Mouse (Mus musculus) stomach, embryonic 15.5 days (tissue): ENCODE measurements at regions not wholly inside any gene's neighbourhood (a gene's known extent, or its start where the extent isn't known, plus 50 kb on each side); places are given as distances from the start of the nearest gene placed in this dataset.

ENCODE experiments used
- ATAC-seq: fragments of 200-750 bp; cut with Nextera tagmentation; 2 replicates; pipeline ENCODE4 v1.8.0; 2017; ENCODE audit warnings: low read depth, moderate number of reproducible peaks, moderate TSS enrichment; ENCODE audit not compliant: insufficient read depth, low FRiP score
- H3K27ac ChIP-seq: fragments of 300-500 bp; sonication (generic); 2 replicates; pipeline ENCODE4 v1.5.1; 2015; ENCODE audit warnings: mild to moderate bottlenecking, inconsistent platforms
- H3K27me3 ChIP-seq: fragments of 300-500 bp; sonication (generic); replicated peaks from 2 replicates; pipeline ENCODE4 v1.6.1; 2015; ENCODE audit warnings: inconsistent platforms
- H3K36me3 ChIP-seq: fragments of 300-500 bp; sonication (generic); 2 replicates; pipeline ENCODE4 v1.6.1; 2015; ENCODE audit warnings: inconsistent platforms
- H3K4me1 ChIP-seq: fragments of 300-500 bp; sonication (generic); 2 replicates; pipeline ENCODE4 v1.6.1; 2015; ENCODE audit warnings: inconsistent platforms
- H3K4me2 ChIP-seq: fragments of 300-500 bp; sonication (generic); 2 replicates; pipeline ENCODE4 v1.6.1; 2015; ENCODE audit warnings: mild to moderate bottlenecking, inconsistent platforms
- H3K4me3 ChIP-seq: fragments of 300-500 bp; sonication (generic); replicated peaks from 2 replicates; pipeline ENCODE4 v1.5.1; 2015; ENCODE audit warnings: inconsistent platforms
- H3K9ac ChIP-seq: fragments of 300-500 bp; sonication (generic); 2 replicates; pipeline ENCODE4 v1.6.1; 2015; ENCODE audit warnings: inconsistent platforms
- H3K9me3 ChIP-seq: fragments of 300-500 bp; sonication (generic); 2 replicates; pipeline ENCODE4 v1.6.1; 2016; ENCODE audit warnings: inconsistent platforms
- WGBS: fragments of 180-500 bp; shearing (Covaris S2); methylation state at CpG from one replicate; pipeline ENCODE4 v1.1.7; 2015; 5-methylcytosine and 5-hydroxymethylcytosine counted together

DNA sequence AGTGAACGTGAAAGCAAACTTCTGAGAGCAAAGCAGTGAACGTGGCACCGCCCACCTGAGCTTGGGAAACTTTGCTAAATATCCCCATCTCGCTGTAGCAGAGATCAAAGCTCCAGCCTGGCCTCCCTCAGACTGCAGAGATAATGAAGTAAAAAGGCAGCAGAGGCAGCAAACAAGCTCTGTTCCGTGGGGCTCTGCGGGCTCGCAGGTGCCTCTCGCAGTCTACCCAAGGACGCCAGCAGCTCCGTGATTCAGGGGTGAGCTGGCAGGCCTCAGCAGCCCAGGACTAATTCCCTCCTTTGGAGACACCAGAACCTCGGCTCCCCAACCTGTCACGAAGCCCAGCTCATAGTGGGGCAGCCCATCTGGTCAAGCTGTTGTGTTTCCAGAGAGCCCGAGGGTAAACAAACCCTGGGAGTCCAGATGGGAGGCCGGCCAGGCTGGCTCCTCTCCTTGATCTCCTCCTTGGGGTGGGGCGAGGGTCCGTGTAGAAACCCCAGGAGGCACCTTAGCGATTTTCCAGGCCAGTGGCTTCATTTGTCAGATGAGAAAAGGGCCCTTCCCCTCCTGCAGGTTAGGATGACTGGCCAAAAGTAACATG lies 182.7 kb downstream of the Wdr11 start:
- 14% methylated on average over 17 of the region's 17 CpGs for WGBS
- ATAC-seq: peak; percentile 15; the same call in 1 of the 2 replicates
- peak overlapping the region; percentile 14; the same call in 1 of the 2 replicates for H3K27ac ChIP-seq
- H3K4me2 ChIP-seq: peak overlapping the region; percentile 24
- peaks cover 16% of the 10 kb centered on the region for H3K4me1 ChIP-seq
- H3K27me3 ChIP-seq: no peaks in the 10 kb centered on the region
- H3K9ac ChIP-seq: no peak overlapping the region
- no peak overlapping the region for H3K4me3 ChIP-seq
- H3K9me3 ChIP-seq: no peaks in the 10 kb centered on the region
- no peaks in the 10 kb centered on the region for H3K36me3 ChIP-seq

DNA sequence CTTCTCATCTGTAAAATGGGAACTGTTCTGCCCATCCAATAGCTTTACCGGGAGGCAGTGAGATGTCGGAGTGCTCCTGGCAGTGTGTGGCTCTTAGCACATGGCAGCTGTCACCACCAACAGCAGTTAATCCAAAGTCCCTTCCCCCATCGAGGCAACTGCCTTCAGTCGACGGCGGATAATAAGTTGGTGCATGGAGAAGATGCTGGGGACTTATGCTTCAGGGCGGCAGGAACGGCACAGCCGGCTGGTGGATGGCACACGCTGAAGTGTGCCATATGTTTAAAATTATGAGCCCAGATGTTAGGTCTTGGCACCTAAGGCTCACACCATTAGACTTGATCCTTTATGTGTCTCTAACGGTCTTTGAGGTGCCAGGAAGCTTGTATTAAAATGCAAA lies 183.5 kb downstream of the Wdr11 start:
- Histone ChIP-seq H3K9me3 (no peaks in the 10 kb centered on the region), H3K27ac (no peak overlapping the region), H3K4me2 (no peak overlapping the region), H3K36me3 (no peaks in the 10 kb centered on the region), H3K4me1 (peaks cover 16% of the 10 kb centered on the region), H3K4me3 (no peak overlapping the region), H3K9ac (no peak overlapping the region), H3K27me3 (no peaks in the 10 kb centered on the region)
- WGBS: 85% methylated on average over 11 of the region's 11 CpGs
- no peak for ATAC-seq

DNA sequence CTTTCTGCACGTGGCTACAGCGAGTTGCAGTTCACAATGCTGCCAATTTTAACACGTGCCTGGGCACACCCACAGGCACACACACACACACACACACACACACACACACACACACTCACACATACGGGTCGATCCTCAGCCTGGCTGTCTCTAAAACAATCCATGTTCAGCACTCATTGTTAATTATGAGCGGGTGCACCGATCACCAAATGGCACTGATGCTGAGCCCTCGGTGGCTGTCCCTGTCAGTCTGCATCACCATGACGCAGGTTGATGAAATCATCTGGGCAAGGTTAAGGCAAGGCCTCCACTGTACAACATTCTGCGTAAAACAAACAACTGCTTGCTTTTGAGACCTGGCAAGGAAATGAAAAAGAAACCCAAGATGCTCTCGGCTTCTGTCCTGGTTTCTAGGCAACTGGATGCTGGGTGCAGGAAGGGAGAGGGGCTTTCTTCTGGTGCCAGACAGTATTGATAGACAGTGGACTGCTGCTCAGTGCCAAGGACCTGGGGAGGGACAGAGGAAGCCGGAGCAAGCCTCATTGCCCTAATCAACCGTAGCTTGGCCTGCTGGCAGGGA lies 187.3 kb downstream of the Wdr11 start:
- no peak overlapping the region for H3K4me3 ChIP-seq
- H3K9ac ChIP-seq: no peak overlapping the region
- H3K27ac ChIP-seq: no peak overlapping the region
- no peaks in the 10 kb centered on the region for H3K36me3 ChIP-seq
- no peak for ATAC-seq
- H3K9me3 ChIP-seq: no peaks in the 10 kb centered on the region
- no peaks in the 10 kb centered on the region for H3K27me3 ChIP-seq
- H3K4me1 ChIP-seq: peaks cover 9% of the 10 kb centered on the region
- H3K4me2 ChIP-seq: no peak overlapping the region
- 59% methylated on average over 13 of the region's 13 CpGs for WGBS

DNA sequence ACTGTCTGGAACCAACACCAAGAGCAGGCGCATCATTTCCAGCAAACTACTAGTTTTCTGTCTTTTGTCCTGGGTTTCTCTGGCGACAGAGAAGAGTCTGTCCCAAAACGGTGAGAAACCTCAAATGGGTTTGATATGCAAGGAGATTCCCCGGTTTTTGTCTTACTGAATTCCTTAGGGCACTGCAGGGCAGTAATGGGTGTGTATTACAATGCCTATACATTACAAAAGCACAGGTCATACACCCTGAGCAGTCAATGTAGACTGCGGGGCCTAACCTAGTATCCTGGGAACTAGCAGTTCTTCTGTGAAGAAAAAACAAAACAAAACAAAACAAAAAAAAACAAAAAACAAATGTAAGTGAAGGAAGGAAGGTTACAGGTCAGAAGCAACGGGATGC lies 188.3 kb downstream of the Wdr11 start:
- no peaks in the 10 kb centered on the region for H3K9me3 ChIP-seq
- H3K27ac ChIP-seq: no peak overlapping the region
- H3K4me1 ChIP-seq: 0 out of 2 replicates have a peak, but pooled peaks cover under 1% of the 10 kb centered on the region
- H3K4me2 ChIP-seq: no peak overlapping the region
- H3K4me3 ChIP-seq: no peak overlapping the region
- no peak overlapping the region for H3K9ac ChIP-seq
- no peak for ATAC-seq
- no peaks in the 10 kb centered on the region for H3K27me3 ChIP-seq
- H3K36me3 ChIP-seq: no peaks in the 10 kb centered on the region
- 77% methylated on average over 6 of the region's 6 CpGs for WGBS

DNA sequence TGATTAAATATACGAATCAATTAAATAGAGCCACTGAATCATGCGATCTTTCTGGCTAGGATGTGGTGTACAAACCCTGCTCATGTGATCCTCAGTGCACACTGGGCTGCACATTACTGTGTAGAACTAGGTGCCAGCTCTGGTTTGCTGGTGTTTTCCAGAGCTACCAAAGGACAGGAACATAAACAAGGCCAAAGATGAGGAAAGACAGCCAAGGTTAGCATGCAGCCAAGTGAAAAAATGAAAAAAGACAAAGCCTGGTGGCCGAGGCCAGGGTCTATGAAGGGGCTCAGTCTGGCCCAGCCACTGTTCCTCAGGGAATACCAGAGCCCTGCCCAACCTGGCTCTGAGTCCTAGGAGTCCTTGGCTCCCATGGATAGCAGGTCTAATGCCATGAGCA lies 190.1 kb downstream of the Wdr11 start:
- no peak overlapping the region for H3K4me3 ChIP-seq
- no peak for ATAC-seq
- H3K4me2 ChIP-seq: no peak overlapping the region
- H3K27me3 ChIP-seq: no peaks in the 10 kb centered on the region
- no peak overlapping the region for H3K27ac ChIP-seq
- 0 out of 2 replicates have a peak, but pooled peaks cover 4% of the 10 kb centered on the region for H3K4me1 ChIP-seq
- H3K9me3 ChIP-seq: no peaks in the 10 kb centered on the region
- 53% methylated on average over 3 of the region's 3 CpGs for WGBS
- H3K36me3 ChIP-seq: no peaks in the 10 kb centered on the region
- no peak overlapping the region for H3K9ac ChIP-seq

DNA sequence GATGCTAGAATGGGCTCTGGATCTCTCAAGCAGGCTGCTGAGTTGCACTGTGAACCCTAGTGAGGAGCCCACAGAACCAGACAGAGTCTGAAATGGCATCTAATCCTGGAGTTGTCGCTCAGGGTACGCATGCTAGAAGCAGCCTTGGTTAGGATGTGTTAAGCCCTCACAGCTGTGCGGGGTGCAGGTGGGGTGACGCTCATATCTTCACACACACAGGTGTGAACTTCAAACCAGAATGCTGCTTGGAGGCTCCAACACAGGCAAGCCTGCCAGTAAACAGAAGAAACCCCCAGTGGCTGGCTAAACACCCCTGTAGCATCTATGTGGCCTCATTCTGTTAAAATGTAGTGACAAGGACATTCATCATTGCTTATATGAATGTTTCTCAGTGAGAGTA lies 193.3 kb downstream of the Wdr11 start:
- H3K9ac ChIP-seq: no peak overlapping the region
- ATAC-seq: no peak
- WGBS: 67% methylated on average over 4 of the region's 4 CpGs

DNA sequence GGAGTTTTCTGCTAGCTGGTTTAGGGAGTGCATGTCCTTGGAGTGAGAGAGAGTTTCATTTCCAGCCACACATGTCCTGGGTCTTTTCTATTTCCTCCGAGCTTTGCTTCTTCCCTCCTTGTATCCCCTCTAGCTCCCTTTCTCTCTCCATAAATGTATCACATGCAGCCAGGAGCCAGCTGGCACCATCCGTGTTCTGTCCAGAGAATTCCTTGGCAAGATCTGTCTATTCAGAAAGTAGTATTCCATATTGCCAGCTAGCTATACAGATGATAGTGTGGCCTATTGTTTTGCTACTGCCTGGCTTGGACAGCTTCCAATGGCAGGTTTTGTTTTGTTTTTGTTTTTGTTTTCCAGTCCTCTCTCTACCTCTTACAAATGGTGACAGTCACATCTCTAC lies 195.3 kb downstream of the Wdr11 start:
- H3K36me3 ChIP-seq: no peaks in the 10 kb centered on the region
- 59% methylated on average over 2 of the region's 2 CpGs for WGBS
- H3K4me3 ChIP-seq: no peak overlapping the region
- no peak for ATAC-seq
- no peak overlapping the region for H3K4me2 ChIP-seq
- H3K4me1 ChIP-seq: peaks cover 18% of the 10 kb centered on the region; the same call in 1 of the 2 replicates
- no peak overlapping the region for H3K9ac ChIP-seq
- H3K27ac ChIP-seq: no peak overlapping the region
- no peaks in the 10 kb centered on the region for H3K27me3 ChIP-seq
- H3K9me3 ChIP-seq: no peaks in the 10 kb centered on the region

More for the DNA sequence above, 193.3 kb downstream of the Wdr11 start:
- H3K4me1 ChIP-seq: peaks cover 8% of the 10 kb centered on the region; the same call in 1 of the 2 replicates
- H3K27me3 ChIP-seq: no peaks in the 10 kb centered on the region
- no peak overlapping the region for H3K27ac ChIP-seq
- H3K4me3 ChIP-seq: no peak overlapping the region
- H3K9me3 ChIP-seq: no peaks in the 10 kb centered on the region
- no peak overlapping the region for H3K4me2 ChIP-seq
- H3K36me3 ChIP-seq: no peaks in the 10 kb centered on the region

DNA sequence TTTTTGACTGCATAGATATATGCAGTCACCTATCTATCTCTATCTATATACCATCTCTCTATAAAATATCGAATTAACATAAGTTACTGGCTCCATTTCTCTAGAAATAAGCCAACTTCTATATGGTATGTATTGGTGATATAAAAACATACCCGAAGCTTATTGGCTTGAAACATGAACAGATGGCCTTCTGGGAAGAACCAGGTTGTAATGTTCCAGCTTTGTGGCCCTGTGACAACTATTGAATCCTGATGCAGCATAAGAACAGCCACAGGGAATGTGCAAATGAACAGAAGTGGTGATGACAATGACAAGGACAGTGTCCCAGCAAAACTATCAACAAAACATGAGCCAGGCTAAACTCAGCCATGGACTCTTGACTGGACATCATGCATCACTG lies 196.1 kb downstream of the Wdr11 start:
- H3K27ac ChIP-seq: no peak overlapping the region
- peaks cover 18% of the 10 kb centered on the region; the same call in 1 of the 2 replicates for H3K4me1 ChIP-seq
- H3K9me3 ChIP-seq: no peaks in the 10 kb centered on the region
- 87% methylated on average over 2 of the region's 2 CpGs for WGBS
- no peak overlapping the region for H3K4me3 ChIP-seq
- H3K36me3 ChIP-seq: no peaks in the 10 kb centered on the region
- H3K27me3 ChIP-seq: no peaks in the 10 kb centered on the region
- H3K4me2 ChIP-seq: no peak overlapping the region
- H3K9ac ChIP-seq: no peak overlapping the region
- ATAC-seq: no peak

DNA sequence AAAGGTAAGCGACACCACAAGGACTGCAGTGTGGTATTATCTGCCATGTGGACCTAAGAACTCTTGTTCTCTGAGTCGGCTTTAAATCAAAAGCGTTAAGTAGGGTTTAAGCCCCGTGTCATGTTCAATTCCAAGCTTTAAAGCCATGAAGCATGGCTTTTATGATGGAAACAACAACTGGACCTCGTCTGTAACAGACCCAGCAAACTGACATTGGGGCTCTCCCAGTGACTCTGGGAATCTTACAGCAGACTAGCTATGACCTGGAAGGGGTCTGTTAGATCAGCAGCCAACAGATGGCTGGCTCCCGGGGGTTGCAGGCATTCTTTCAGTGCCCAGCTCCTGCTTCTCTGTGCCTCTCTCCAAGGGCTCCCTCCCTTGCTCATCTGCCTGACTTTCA lies 197.8 kb downstream of the Wdr11 start:
- H3K9ac ChIP-seq: no peak overlapping the region
- peaks cover 22% of the 10 kb centered on the region; the same call in 1 of the 2 replicates for H3K4me1 ChIP-seq
- no peaks in the 10 kb centered on the region for H3K9me3 ChIP-seq
- ATAC-seq: no peak
- no peak overlapping the region for H3K4me2 ChIP-seq
- H3K27ac ChIP-seq: peak overlapping the region; percentile 59; the same call in 1 of the 2 replicates
- WGBS: 33% methylated on average over 6 of the region's 6 CpGs
- H3K27me3 ChIP-seq: no peaks in the 10 kb centered on the region
- no peaks in the 10 kb centered on the region for H3K36me3 ChIP-seq
- no peak overlapping the region for H3K4me3 ChIP-seq

DNA sequence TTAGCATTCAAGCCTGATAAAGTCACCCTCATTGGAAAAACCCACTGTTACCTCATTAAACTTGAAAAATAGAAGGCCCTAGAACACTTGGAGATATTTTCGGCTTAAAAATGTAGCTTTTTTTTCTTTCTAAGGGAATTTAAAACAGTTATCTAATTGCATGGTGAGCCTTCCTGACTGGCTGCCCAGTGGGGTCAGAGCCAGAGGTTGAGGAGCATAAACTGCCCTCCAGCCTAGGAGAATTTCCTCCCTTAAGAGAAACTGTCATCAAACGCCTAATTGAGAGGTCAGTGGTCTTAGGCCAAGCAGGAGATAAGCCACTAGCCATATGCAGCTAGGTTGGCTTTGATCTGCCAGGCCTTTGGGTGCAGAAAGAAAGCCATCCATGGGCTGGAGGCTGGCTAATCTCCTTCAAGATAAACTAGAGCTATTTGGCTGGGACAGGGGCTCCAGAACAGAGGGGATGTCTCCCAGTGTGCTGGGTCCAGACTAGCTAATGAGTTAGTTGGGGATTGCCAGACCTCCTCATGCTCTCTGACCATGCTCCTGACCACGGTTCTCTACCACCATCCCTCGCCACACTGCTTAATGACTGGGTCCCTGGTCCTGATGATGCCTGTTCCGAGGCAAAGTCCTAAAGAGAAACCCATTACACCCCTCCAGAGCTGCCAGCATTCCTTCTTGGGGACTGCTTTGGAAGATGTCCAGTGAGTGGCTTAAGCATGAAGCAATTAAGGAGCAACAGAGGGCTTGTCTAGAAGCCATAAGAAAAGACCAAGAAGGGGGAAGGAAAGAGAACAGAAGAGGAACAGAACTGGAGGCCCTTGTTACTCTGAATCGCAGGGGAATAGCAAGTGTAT lies 199.2 kb downstream of the Wdr11 start:
- Histone ChIP-seq H3K4me1 (peaks cover 19% of the 10 kb centered on the region; the same call in 1 of the 2 replicates), H3K27me3 (no peaks in the 10 kb centered on the region), H3K4me2 (no peak overlapping the region), H3K36me3 (no peaks in the 10 kb centered on the region), H3K27ac (peak overlapping the region; percentile 59), H3K9me3 (no peaks in the 10 kb centered on the region), H3K9ac (no peak overlapping the region), H3K4me3 (no peak overlapping the region)
- 56% methylated on average over 6 of the region's 6 CpGs for WGBS
- no peak for ATAC-seq

DNA sequence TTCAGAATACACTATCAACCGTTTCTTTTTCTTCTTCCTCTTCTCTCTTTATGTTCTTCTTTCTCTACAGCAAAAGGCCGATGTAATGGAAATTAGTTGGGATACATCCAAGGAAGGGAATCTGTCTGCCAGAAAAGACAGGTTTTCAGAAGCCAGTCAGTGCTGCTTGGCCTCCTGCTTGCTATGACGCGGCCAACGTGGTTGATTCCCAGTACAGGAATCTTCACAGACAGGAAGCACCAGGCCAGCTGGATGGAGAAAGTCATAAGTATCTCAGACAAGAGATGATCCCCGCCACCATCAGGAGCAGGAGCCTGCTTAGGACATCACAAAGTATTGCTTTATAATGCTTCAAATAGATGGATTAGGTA lies 199.8 kb downstream of the Wdr11 start:
- WGBS: 59% methylated on average over 6 of the region's 6 CpGs
- no peaks in the 10 kb centered on the region for H3K36me3 ChIP-seq
- no peak overlapping the region for H3K9ac ChIP-seq
- H3K27me3 ChIP-seq: no peaks in the 10 kb centered on the region
- no peaks in the 10 kb centered on the region for H3K9me3 ChIP-seq
- H3K4me2 ChIP-seq: no peak overlapping the region
- no peak overlapping the region for H3K4me3 ChIP-seq
- H3K4me1 ChIP-seq: peaks cover 19% of the 10 kb centered on the region; the same call in 1 of the 2 replicates
- peak overlapping the region; percentile 59; the same call in 1 of the 2 replicates for H3K27ac ChIP-seq
- no peak for ATAC-seq

DNA sequence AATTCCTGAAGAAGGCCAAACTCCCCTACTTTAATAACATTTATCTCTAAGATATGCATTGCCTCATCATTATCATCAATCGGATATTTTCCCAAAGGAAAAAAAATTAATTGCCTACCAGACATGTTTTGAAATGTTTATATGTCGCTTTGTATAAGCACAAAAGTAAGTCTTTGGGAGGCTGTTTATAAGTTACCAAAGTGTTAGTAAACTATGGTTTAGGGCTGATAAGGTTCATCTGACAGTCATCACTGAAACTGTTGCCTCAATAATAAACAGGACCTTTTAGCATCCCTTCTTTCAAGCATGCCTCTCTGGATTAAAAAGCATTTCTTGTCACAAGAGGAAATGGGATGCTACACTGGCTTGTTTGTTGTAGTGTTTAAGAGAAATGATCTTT lies 202.1 kb downstream of the Wdr11 start:
- Histone ChIP-seq H3K9ac (no peak overlapping the region), H3K36me3 (no peaks in the 10 kb centered on the region), H3K9me3 (no peaks in the 10 kb centered on the region), H3K27ac (peak overlapping the region; percentile 18; the same call in 1 of the 2 replicates), H3K4me1 (peaks cover 19% of the 10 kb centered on the region; the same call in 1 of the 2 replicates), H3K27me3 (no peaks in the 10 kb centered on the region), H3K4me3 (no peak overlapping the region), H3K4me2 (no peak overlapping the region)
- no peak for ATAC-seq
- 51% methylated on average over 2 of the region's 2 CpGs for WGBS
